Mouse (Mus musculus) erythroblast, embryonic 14.5 days (primary cell): ENCODE results near the gene Serbp1.

Experiments
- GATA1 ChIP-seq: IDR thresholded peaks from 2 replicates; pipeline ENCODE4 v1.6.1; 2012; ENCODE audit warnings: low read length, inconsistent platforms, mixed read lengths
- TAL1 ChIP-seq: IDR thresholded peaks from 3 replicates; pipeline ENCODE4 v1.6.1; 2012; ENCODE audit warnings: low read length, inconsistent platforms, mixed read lengths

- TF ChIP-seq GATA1 (no peak), TAL1 (no peak)
These were observed 62.3 kb downstream of the Serbp1 start for GRCm38 (mm10) chr6:67300300-67300699.
